Mouse (Mus musculus) retina, adult 2 months (tissue): ENCODE measurements around the gene 5530401A14Rik.

Experiments
- DNase-seq: peaks from one replicate; pipeline ENCODE4 v3.0.0-alpha.2; 2012; ENCODE audit warnings: low read depth, low spot score

The 5530401A14Rik gene

DNA sequence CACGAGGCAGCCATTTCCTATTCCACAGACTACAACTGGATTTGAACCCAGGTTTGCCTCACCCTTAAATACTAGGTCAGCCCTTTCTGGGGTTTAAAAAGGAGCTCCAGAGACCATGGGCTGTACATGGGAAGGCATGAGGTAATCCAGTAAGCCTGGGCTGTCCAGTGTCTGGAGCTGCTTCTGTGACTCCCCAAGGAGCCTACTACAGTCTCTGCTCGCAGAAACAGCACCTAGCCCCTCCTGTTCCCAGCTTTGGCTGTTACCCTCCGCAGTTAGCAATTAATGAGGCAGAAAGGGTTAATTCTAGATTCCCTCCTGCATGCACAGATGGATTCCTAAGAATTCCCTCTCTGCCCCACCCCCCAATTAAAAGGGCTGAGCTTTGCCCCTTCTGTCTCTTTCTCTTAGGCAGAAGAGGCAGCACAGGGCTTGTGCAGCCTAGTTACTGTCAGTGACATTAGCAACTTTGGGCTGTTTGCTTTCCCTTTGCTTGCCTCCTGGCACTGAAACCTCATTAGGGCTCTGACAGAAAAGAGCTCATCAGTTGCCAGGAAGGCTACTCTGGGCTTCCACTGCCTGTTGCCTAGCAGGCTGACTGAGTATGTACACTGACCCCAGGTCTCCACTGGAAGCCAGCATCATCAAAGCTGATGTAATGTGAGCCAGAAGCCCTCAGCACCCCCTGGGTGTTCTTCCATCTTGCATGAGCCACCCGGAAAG, at the start of gene 5530401A14Rik:
TSS of gene 5530401A14Rik (plus strand) at position 424 of the 723 bp plus-strand sequence.
- DNase-seq, result peak; percentile 25

DNA sequence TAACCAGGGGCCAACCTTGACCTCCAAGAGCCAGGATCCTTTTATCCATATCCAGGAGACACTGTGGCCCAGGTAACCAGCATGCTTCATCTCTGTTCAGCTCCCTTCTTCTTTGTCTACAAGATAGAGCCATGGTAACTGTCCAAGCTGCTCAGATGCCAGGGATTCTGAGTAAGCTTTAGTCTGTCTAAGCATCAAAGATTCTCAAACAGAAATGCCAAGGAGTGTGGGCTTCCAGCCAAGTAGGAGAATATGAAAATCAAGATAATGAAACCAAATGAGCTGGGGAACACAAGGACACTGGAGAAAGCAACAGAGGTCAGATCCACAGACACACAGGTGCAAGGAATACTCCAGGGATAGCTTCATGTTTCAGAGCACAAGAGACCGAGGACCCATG, 45.7 kb upstream of the 5530401A14Rik start:
- no peak for DNase-seq

- DNase-seq, result no peak
These were observed 43.9 kb upstream of the 5530401A14Rik start for GRCm38 (mm10) chr11:81816531-81816930.

DNA sequence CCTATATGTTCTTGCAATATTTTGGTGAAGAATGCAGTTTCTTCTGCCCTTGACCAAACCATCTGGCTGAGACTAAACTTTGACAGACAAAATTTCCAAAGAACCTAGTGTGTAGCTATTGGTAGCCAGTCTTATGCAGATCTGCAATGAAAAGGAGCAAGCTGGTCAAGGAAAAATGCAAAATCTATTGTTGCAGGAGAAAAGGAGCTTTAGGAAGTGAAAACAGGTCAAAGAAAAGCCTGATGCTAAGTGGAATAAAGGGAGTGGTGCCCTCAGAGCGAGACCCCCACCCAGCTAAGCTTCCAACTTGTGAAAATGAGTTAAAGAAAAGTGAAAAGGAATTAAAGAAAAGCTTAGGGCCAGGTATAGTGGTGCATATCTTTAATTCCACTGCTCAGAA, 28.1 kb upstream of the 5530401A14Rik start:
- no peak for DNase-seq

DNA sequence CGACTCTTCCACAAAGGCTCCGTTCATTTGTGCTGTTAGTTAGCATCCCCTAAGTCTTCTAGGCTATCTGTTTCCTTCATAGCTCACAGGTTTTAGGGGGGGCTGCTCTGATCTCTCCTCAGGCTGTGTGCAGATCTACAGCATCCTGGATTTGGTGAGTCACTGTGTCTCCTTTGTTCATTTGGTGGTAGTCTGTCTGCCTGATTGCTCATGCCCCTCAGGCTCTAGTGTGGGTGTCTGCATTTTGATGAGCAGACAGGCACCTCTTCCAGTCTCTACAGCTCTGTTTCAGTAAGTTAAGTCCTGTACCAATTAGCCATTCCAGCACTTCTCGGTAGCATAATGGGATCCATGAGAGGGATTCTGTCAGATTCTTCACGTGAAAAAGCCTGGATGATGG, 22.0 kb upstream of the 5530401A14Rik start:
- DNase-seq, result no peak

DNA sequence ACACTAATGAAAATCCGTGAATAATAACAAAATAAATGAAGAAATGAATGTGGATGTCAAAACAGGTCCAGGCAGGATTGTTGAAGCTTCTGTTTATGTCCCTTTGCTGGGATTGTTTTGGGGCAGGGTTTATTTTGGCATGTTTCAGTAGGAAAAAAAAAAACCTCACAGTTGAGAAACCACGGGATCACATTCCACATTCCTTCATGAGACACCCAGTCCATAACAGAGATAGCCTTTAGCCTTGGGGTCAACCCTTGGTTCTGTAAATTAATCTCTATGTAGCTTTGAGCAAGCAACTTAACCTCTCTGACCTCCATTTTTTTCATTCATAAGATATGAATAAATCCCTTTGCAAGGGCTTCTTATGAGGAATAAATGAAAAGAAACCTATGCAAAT, 19.5 kb upstream of the 5530401A14Rik start:
- no peak for DNase-seq

DNA sequence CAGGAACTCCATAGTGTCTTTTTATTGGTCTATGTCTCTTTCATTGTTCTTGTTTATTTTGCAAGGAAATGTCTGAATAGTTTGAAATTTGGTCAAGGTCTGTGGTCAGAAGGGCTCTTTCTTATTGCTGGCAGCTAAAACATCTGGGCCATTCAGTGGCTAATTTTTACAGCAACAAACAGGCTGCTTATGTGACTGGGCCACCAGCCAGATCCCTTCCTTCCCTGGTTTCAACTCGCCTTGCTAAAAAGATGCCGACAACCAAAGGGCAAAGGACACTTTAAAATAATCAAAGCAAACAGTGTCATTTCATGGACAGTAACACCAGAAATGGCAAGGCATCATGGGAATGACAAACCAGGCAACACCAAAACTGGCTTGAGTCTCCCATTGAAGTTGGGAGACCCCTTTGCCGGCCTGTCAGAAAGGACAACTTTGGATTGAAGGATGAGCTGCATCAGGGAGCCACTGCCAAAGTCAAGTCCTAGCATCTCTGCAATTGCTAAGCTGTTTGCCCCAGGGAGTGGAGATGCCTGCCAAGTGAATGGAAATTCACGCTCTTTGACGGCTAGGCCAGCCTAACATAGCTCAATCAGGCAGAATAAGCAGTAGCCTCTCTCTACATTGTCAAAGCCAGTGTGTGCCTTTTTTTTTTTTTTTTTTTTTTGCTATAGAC, 15.3 kb upstream of the 5530401A14Rik start:
- DNase-seq, result no peak

DNA sequence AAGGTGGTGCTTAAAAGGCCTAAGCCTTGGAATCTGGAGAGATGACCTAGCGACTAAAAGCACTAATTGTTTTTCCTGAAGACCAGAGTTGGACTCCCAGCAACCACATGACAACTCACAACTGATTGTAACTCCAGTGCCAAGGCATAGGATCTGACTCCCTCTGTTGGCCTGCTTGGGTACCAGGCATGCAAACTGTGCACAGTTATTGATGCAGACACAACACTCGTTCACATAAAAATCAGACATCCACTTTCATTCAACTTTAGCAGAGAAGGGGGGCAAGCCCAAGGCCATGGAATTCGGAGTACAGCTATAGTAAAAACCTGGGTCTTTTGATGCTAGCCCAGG, 14.8 kb upstream of the 5530401A14Rik start:
- no peak for DNase-seq

GRCm38 (mm10) chr11:81847773-81848490, 12.5 kb upstream of the 5530401A14Rik start:
- no peak for DNase-seq

DNA sequence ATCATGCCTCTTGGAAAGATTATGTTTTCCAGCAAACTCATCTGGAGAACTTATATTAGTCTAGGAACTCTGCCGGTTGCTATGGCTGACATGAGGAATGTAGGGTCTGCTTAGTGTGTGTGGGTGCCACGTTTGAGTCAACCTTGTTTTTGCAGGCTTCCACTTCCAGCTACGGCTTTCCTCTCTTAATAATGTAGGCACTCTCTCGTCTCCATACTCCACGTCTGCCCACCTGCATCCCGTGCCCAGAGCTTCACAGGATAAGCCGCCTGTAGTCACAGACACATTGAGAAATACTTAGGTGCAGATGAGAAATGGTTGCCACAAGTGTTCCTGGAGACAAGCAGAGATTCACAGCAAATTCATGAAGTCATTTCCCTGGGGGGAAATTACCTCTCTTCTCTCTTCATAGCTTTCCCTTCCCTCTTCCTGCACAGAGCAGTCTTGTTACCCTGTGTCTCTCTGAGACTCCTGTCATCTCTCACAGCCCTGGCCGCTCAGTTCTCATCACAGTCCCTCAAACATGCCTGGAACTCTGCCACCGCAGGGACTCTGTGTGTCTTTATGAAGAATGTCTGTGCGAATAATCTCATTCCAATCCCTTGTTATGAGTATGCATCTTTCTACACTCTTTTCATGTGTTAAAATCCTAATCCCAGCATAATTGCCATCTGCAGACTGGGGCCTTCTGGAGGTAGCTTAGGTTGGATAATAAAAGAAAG, 5.3 kb downstream of the 5530401A14Rik start:
- no peak for DNase-seq

- DNase-seq, result no peak
These were observed 11.2 kb downstream of the 5530401A14Rik start for GRCm38 (mm10) chr11:81871506-81872213.

DNA sequence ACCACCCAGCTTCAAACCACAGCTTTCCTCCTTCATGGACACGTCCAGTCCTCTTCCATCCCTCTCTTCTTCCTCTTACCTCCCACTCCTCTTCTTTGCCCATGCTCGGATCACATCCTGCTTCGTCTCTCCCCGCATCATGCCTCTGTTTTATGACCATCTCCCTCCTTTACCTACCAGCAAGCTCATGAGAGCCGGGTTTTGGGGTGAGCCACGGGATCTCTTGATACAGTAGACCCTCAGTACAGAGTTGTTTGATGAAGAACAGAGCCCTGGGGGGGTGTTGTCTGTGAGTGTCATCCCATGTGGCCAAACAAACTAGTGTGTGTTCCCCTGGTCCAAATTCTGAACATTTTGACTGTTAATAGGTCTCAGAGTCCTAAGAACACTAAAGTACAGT, 36.0 kb downstream of the 5530401A14Rik start:
- DNase-seq, result no peak

GRCm38 (mm10) chr11:81897547-81898354, 37.3 kb downstream of the 5530401A14Rik start:
- DNase-seq, result no peak

GRCm38 (mm10) chr11:81902318-81902717, 41.8 kb downstream of the 5530401A14Rik start:
- no peak for DNase-seq

- DNase-seq, result no peak
These were observed 48.3 kb downstream of the 5530401A14Rik start for GRCm38 (mm10) chr11:81908760-81909159.

- DNase-seq, result no peak
These were observed 49.0 kb downstream of the 5530401A14Rik start for GRCm38 (mm10) chr11:81909397-81909894.

- no peak for DNase-seq
These were observed 52.6 kb downstream of the 5530401A14Rik start for GRCm38 (mm10) chr11:81913071-81913470.

GRCm38 (mm10) chr11:81915501-81915900, 55.0 kb downstream of the 5530401A14Rik start:
- DNase-seq, result no peak

- DNase-seq, result no peak
These were observed 62.6 kb downstream of the 5530401A14Rik start for GRCm38 (mm10) chr11:81923096-81923495.

DNA sequence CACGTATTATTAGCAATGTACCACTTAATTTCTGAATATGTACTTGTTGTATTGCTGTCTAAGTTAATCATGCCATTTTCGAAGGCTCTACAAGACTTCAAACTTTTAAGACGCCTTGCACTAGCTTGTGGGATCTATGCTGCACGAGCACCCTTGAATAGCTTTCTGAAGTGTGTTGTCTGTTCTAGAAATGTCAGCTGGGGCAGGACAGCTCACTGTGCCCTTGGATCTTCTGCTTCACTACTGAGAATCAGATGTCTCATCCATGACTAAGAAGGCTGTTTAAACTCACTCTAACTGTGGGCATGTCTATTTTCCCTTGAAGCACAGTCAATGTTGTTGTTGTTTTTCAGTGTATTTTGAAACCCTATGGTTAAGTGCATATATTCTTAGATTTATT, 63.2 kb downstream of the 5530401A14Rik start:
- DNase-seq, result no peak
